Mouse (Mus musculus): ENCODE data around the gene Fancc. TPM values are rescaled to one million over a fixed set of nuclear protein-coding genes. Genes with fewer than 3 reads are reported as not detected.
A peak's percentile ranks its signal among the peaks of the same experiment; 100 is the strongest.

Gene Fancc
- total and polyA plus RNA-seq, 2 experiments: 4.0 to 4.6 TPM

DNA sequence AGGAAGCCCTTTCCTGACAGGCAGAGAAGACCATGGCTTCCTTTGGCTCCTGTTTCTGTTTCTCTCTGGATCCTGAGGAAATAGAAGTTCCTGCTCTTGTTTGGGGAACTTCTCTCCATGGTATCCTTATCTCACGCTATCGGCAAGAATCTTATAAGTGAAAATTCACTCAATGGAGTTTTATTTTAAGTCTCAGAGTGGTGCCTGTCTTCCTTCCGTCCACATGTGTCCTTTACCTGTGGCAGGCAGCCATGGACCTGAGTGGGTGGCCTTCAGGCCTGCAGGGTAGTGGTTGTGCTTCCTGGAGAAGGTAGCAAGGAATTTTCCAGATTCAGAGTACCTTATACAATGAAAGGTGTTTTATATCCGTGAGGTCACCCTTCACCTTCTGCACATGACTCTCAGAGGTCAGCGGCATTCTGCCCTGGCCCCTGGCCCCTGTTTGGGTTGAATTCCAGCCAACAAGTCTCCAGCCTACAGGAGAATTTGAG is 218.9 kb downstream of the Fancc start:
- peaks cover 45% of the 10 kb centered on the region for H3K79me2 ChIP-seq (ENCODE audit: control insufficient read depth, insufficient read depth, low read length)
- no peaks in the 10 kb centered on the region for H3K27me3 ChIP-seq (ENCODE audit: control insufficient read depth, insufficient read depth, low read length)
- WGBS: 15% methylated on average over 5 of the region's 5 CpGs
- 0 out of 2 replicates have a peak overlapping the region, but pooled peaks have one; percentile 15 for H3K9ac ChIP-seq (ENCODE audit: low read depth, low read length)
- H3K4me3 ChIP-seq (ENCODE audit: insufficient read depth, low read depth, low read length): no peak overlapping the region
- peak overlapping the region; percentile 68 for H3K27ac ChIP-seq (replicated peaks; ENCODE audit: insufficient read depth, low read depth, low read length)
- no peak for TF ChIP-seq CTCF (IDR thresholded peaks at IDR 0.05; ENCODE audit: low read depth, low read length)
- no peak for TF ChIP-seq POLR2A (IDR thresholded peaks at IDR 0.05; ENCODE audit: extremely low read depth, insufficient read depth, low read length)
- DNase-seq (ENCODE audit: extremely low read depth, low read depth, low spot score): peak; percentile 67
- peaks cover 25% of the 10 kb centered on the region for H3K36me3 ChIP-seq (ENCODE audit: control insufficient read depth, insufficient read depth, low read length)
- H3K4me1 ChIP-seq (ENCODE audit: control insufficient read depth, insufficient read depth, low read length): peaks cover 30% of the 10 kb centered on the region

DNA sequence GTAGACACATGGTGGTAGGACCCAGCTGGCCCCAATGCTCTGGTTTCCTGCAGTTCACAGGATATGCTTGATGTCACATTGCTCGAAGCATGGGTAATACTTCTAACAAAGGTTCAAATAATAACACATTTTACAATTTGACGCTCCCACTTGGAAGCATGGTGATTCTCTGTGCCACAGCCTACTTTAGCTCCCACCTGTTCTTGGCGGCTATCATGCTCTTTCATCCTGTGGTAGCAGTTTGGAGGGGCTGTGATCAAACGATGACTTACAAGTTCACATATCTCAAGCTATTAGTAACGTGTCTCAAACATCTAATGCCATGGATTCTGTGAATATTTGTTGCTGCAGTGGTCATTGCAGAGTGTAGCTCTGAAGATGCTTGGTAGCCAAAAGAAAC is 219.8 kb downstream of the Fancc start:
- Histone ChIP-seq H3K4me3 (ENCODE audit: insufficient read depth, low read depth, low read length) (no peak overlapping the region), H3K36me3 (ENCODE audit: control insufficient read depth, insufficient read depth, low read length) (peaks cover 18% of the 10 kb centered on the region), H3K4me1 (ENCODE audit: control insufficient read depth, insufficient read depth, low read length) (peaks cover 30% of the 10 kb centered on the region), H3K27me3 (ENCODE audit: control insufficient read depth, insufficient read depth, low read length) (no peaks in the 10 kb centered on the region), H3K9ac (ENCODE audit: low read depth, low read length) (no peak overlapping the region), H3K79me2 (ENCODE audit: control insufficient read depth, insufficient read depth, low read length) (peaks cover 44% of the 10 kb centered on the region), H3K27ac (replicated peaks; ENCODE audit: insufficient read depth, low read depth, low read length) (no peak overlapping the region)
- 70% methylated on average over 5 of the region's 5 CpGs for WGBS
- TF ChIP-seq CTCF (IDR thresholded peaks at IDR 0.05; ENCODE audit: low read depth, low read length) (no peak), POLR2A (IDR thresholded peaks at IDR 0.05; ENCODE audit: extremely low read depth, insufficient read depth, low read length) (no peak)
- no peak for DNase-seq (ENCODE audit: extremely low read depth, low read depth, low spot score)

DNA sequence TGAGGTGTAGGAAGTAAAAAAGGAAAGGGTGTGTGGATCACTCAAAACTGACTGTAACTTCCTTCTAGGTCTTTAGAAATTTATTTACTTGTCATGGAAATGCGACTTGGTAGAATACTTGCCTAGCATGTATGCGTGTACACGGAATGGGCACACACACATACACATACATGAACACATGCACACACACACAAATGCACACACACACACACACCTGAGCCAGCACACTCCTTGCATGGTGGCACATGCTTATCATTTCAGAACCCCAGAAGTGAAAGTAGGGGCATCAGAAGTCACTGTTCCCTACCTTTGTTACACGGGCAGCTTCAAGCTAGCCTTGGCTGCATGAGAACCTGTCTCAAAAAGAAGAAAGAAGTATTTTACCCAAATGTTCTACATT is 220.7 kb downstream of the Fancc start:
- peaks cover 40% of the 10 kb centered on the region for H3K79me2 ChIP-seq (ENCODE audit: control insufficient read depth, insufficient read depth, low read length)
- peaks cover 11% of the 10 kb centered on the region for H3K36me3 ChIP-seq (ENCODE audit: control insufficient read depth, insufficient read depth, low read length)
- peaks cover 35% of the 10 kb centered on the region for H3K4me1 ChIP-seq (ENCODE audit: control insufficient read depth, insufficient read depth, low read length)
- no peak overlapping the region for H3K9ac ChIP-seq (ENCODE audit: low read depth, low read length)
- no peak for TF ChIP-seq CTCF (IDR thresholded peaks at IDR 0.05; ENCODE audit: low read depth, low read length)
- no peak for TF ChIP-seq POLR2A (IDR thresholded peaks at IDR 0.05; ENCODE audit: extremely low read depth, insufficient read depth, low read length)
- no peak for DNase-seq (ENCODE audit: extremely low read depth, low read depth, low spot score)
- H3K4me3 ChIP-seq (ENCODE audit: insufficient read depth, low read depth, low read length): no peak overlapping the region
- WGBS: 66% methylated on average over 4 of the region's 4 CpGs
- no peak overlapping the region for H3K27ac ChIP-seq (replicated peaks; ENCODE audit: insufficient read depth, low read depth, low read length)
- no peaks in the 10 kb centered on the region for H3K27me3 ChIP-seq (ENCODE audit: control insufficient read depth, insufficient read depth, low read length)

DNA sequence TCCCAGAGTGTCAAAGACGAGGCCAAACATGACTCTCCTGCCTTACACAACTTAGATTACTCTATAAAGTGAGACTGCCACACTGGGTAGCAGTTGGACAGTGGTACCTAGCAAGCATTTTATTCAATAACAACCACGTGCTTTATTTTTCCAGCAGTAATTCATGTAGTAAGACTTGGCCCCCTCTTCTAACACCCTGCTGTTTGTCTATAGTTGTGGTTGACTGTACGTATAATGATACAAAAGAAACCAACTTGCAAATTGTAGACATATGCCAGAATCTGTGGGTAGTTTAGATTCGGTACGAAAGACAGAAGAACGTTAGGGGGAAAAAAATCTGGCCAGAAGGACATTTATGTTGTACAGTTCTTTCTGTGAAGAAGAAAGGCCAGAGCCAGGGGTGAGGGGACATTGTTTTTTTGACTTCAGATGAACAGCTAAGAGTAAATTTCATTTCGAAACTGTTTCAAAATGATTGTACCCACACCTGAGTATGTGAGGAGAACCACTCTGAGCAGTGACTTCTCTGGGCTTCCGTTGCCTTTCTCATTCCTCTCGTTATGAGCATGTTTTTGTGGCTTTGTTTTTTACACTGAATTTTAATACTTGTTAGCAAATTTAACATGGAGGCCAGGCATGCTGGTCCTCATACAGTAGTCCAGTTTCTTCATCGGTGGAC is 222.5 kb downstream of the Fancc start:
- TF ChIP-seq POLR2A (IDR thresholded peaks at IDR 0.05; ENCODE audit: extremely low read depth, insufficient read depth, low read length): no peak
- TF ChIP-seq CTCF (IDR thresholded peaks at IDR 0.05; ENCODE audit: low read depth, low read length): no peak
- H3K36me3 ChIP-seq (ENCODE audit: control insufficient read depth, insufficient read depth, low read length): peaks cover 10% of the 10 kb centered on the region; the same call in 1 of the 2 replicates
- H3K27ac ChIP-seq (replicated peaks; ENCODE audit: insufficient read depth, low read depth, low read length): no peak overlapping the region
- peaks cover 41% of the 10 kb centered on the region for H3K4me1 ChIP-seq (ENCODE audit: control insufficient read depth, insufficient read depth, low read length)
- H3K79me2 ChIP-seq (ENCODE audit: control insufficient read depth, insufficient read depth, low read length): peaks cover 36% of the 10 kb centered on the region
- H3K9ac ChIP-seq (ENCODE audit: low read depth, low read length): peak overlapping the region; percentile 42
- 32% methylated on average over 10 of the region's 10 CpGs for WGBS
- peak overlapping the region; percentile 46 for H3K4me3 ChIP-seq (ENCODE audit: insufficient read depth, low read depth, low read length)
- H3K27me3 ChIP-seq (ENCODE audit: control insufficient read depth, insufficient read depth, low read length): no peaks in the 10 kb centered on the region
- DNase-seq (ENCODE audit: extremely low read depth, low read depth, low spot score): peak; percentile 39

GRCm38 (mm10) chr13:63273859-63274258 is 223.2 kb downstream of the Fancc start:
- WGBS: 26% methylated on average over 2 of the region's 2 CpGs
- TF ChIP-seq POLR2A (IDR thresholded peaks at IDR 0.05; ENCODE audit: extremely low read depth, insufficient read depth, low read length): no peak
- TF ChIP-seq CTCF (IDR thresholded peaks at IDR 0.05; ENCODE audit: low read depth, low read length): no peak
- H3K4me1 ChIP-seq (ENCODE audit: control insufficient read depth, insufficient read depth, low read length): peaks cover 40% of the 10 kb centered on the region
- peak overlapping the region; percentile 74 for H3K4me3 ChIP-seq (ENCODE audit: insufficient read depth, low read depth, low read length)
- peaks cover 7% of the 10 kb centered on the region; the same call in 1 of the 2 replicates for H3K36me3 ChIP-seq (ENCODE audit: control insufficient read depth, insufficient read depth, low read length)
- DNase-seq (ENCODE audit: extremely low read depth, low read depth, low spot score): peak; percentile 42
- peaks cover 37% of the 10 kb centered on the region for H3K79me2 ChIP-seq (ENCODE audit: control insufficient read depth, insufficient read depth, low read length)
- H3K27me3 ChIP-seq (ENCODE audit: control insufficient read depth, insufficient read depth, low read length): no peaks in the 10 kb centered on the region
- peak overlapping the region; percentile 70 for H3K27ac ChIP-seq (replicated peaks; ENCODE audit: insufficient read depth, low read depth, low read length)
- peak overlapping the region; percentile 76 for H3K9ac ChIP-seq (ENCODE audit: low read depth, low read length)
